Mouse (Mus musculus) heart, adult 2 months (tissue): Measurements from ENCODE around the gene Fat3. TPM values are rescaled to one million over a fixed set of nuclear protein-coding genes. Genes with fewer than 3 reads are reported as not detected.

Source experiments
- DNase-seq, 2 experiments: peaks; one replicate each; pipeline ENCODE4 v3.0.0; 2021
- H3K27ac ChIP-seq: fragments of 200-600 bp; 2 replicates; pipeline ENCODE4 v1.8.1; 2022
- H3K27me3 ChIP-seq: fragments of 200-500 bp; 2 replicates; pipeline ENCODE4 v1.6.1; 2012; ENCODE audit warnings: mild to moderate bottlenecking, low read length, inconsistent platforms, mixed read lengths; ENCODE audit not compliant: control insufficient read depth, insufficient read depth
- H3K36me3 ChIP-seq: fragments of 200-500 bp; 2 replicates; pipeline ENCODE4 v1.6.1; 2012; ENCODE audit warnings: low read length, inconsistent platforms; ENCODE audit not compliant: control insufficient read depth, insufficient read depth
- H3K4me1 ChIP-seq: fragments of 200-500 bp; 2 replicates; pipeline ENCODE4 v1.6.1; 2011; ENCODE audit warnings: low read length; ENCODE audit not compliant: control insufficient read depth, insufficient read depth
- H3K4me3 ChIP-seq: fragments of 200-600 bp; 2 replicates; pipeline ENCODE4 v1.8.1; 2022
- H3K79me2 ChIP-seq: fragments of 200-500 bp; replicated peaks from 2 replicates; pipeline ENCODE4 v1.6.1; 2012; ENCODE audit warnings: mild to moderate bottlenecking, inconsistent platforms, low read length, moderate library complexity, mixed read lengths; ENCODE audit not compliant: control insufficient read depth, insufficient read depth
- H3K9ac ChIP-seq: fragments of 200-500 bp; 2 replicates; pipeline ENCODE4 v1.6.1; 2012; ENCODE audit warnings: low read depth, mild to moderate bottlenecking, control low read depth, inconsistent platforms, low read length, mixed read lengths
- CTCF ChIP-seq: fragments of 200-600 bp; IDR thresholded peaks from 2 replicates; pipeline ENCODE4 v1.8.1; 2022; ENCODE audit warnings: antibody characterized with exemption, mild to moderate bottlenecking, moderate library complexity
- EP300 ChIP-seq: fragments of 200-500 bp; IDR thresholded peaks from 2 replicates; pipeline ENCODE4 v1.6.1; 2011; ENCODE audit warnings: low read depth, low read length, control low read depth; ENCODE audit not compliant: insufficient read depth
- POLR2A ChIP-seq: fragments of 200-500 bp; IDR thresholded peaks from 2 replicates; pipeline ENCODE4 v1.6.1; 2011; ENCODE audit warnings: mild to moderate bottlenecking, low read depth, low read length, control low read depth; ENCODE audit not compliant: insufficient read depth
- WGBS: fragments of 180-500 bp; shearing (Covaris S2); methylation state at CpG from one replicate; pipeline ENCODE4 v1.1.7; 2018; 5-methylcytosine and 5-hydroxymethylcytosine counted together
- intact Hi-C: fragments of 180-260 bp; cut with DNase I; formaldehyde crosslinking; loops from one replicate; pipeline ENCODE4 v1.15.1; 2025
- polyA plus RNA-seq: library from polyadenylated mRNA; depleted of rRNA; stranded (reverse); fragments of >200 nt; gene quantifications from 2 replicates; pipeline ENCODE4 v1.2.3, GENCODE M21; 2012
- total RNA-seq, 2 experiments: library from RNA; stranded (reverse); gene quantifications; 2 replicates each; pipeline ENCODE4 v1.2.3; 2021

Fat3 gene
- total and polyA plus RNA-seq, 3 experiments = 0.20 to 0.43 (median 0.37) TPM

- no peak for DNase-seq
- TF ChIP-seq POLR2A (no peak), CTCF (no peak), EP300 (no peak)
- no peaks in the 10 kb centered on the region for H3K79me2 ChIP-seq
- H3K27ac ChIP-seq = no peak overlapping the region
- no peaks in the 10 kb centered on the region for H3K36me3 ChIP-seq
- no peak overlapping the region for H3K4me3 ChIP-seq
- no peaks in the 10 kb centered on the region for H3K4me1 ChIP-seq
- no peak overlapping the region for H3K9ac ChIP-seq
- intact Hi-C loops = no loop called here
- WGBS = 78% methylated on average over 3 of the region's 3 CpGs
- H3K27me3 ChIP-seq = no peaks in the 10 kb centered on the region
Measured at GRCm38 (mm10) chr9:16144684-16145083, 356.4 kb downstream of the Fat3 start.

DNA sequence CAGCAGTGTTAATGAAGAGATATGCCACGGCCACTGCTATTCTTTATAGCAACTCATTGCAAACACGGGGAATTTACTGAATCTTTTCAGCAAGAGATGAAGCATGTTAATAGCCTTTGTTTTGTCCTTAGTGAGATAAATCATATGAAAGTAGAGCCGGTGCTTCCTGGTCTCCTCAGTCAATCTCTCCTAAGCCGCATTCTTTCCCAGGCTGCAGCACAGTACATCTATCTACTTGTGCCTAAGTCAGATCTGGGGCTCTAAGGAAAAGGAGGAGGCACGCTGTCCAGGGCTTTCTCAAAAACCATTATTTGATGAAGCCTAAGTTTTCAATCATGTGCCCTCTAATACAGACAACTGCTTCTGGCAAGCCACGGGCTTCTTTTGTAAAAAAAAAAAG, 361.8 kb downstream of the Fat3 start:
- no peak overlapping the region for H3K9ac ChIP-seq
- no peaks in the 10 kb centered on the region for H3K27me3 ChIP-seq
- H3K27ac ChIP-seq = no peak overlapping the region
- intact Hi-C loops = no loop called here
- no peaks in the 10 kb centered on the region for H3K36me3 ChIP-seq
- H3K4me3 ChIP-seq = no peak overlapping the region
- H3K79me2 ChIP-seq = no peaks in the 10 kb centered on the region
- no peak for TF ChIP-seq POLR2A
- TF ChIP-seq CTCF = no peak
- DNase-seq = no peak
- H3K4me1 ChIP-seq = no peaks in the 10 kb centered on the region
- WGBS = 75% methylated on average over 6 of the region's 6 CpGs

GRCm38 (mm10) chr9:16133098-16133497, 368.0 kb downstream of the Fat3 start:
- no peak overlapping the region for H3K9ac ChIP-seq
- WGBS = 90% methylated on average over 2 of the region's 2 CpGs
- H3K79me2 ChIP-seq = no peaks in the 10 kb centered on the region
- TF ChIP-seq EP300 = no peak
- TF ChIP-seq CTCF = no peak
- TF ChIP-seq POLR2A = no peak
- H3K4me3 ChIP-seq = no peak overlapping the region
- H3K27ac ChIP-seq = no peak overlapping the region
- no peaks in the 10 kb centered on the region for H3K36me3 ChIP-seq
- no peaks in the 10 kb centered on the region; the same call in 1 of the 2 replicates for H3K27me3 ChIP-seq
- intact Hi-C loops = no loop called here
- H3K4me1 ChIP-seq = no peaks in the 10 kb centered on the region
- DNase-seq = no peak

DNA sequence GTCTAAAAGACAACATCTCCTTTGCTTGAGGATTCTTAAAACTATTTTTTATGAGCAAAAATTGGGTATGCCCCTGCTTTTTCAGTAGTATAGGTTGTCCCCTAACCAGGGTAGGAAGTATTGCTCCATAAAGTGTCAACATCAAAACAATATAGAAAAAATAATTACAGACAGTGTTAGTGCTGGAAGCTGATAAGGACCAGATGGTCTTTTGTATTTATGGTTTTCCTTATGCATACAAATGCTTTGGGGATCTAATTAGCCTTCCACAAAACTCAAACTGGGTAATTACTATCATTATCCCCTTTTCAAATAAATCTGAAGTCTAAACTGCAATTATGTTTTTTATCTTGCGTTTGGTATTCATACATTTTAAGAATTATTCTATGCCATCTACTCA, 368.5 kb downstream of the Fat3 start:
- no peak overlapping the region for H3K27ac ChIP-seq
- H3K27me3 ChIP-seq = no peaks in the 10 kb centered on the region; the same call in 1 of the 2 replicates
- no peak overlapping the region for H3K4me3 ChIP-seq
- H3K4me1 ChIP-seq = no peaks in the 10 kb centered on the region
- no peak overlapping the region for H3K9ac ChIP-seq
- no peaks in the 10 kb centered on the region for H3K36me3 ChIP-seq
- H3K79me2 ChIP-seq = no peaks in the 10 kb centered on the region
- DNase-seq = no peak
- 98% methylated on average over 1 of the region's 1 CpGs for WGBS
- intact Hi-C loops = no loop called here
- TF ChIP-seq CTCF = no peak
- no peak for TF ChIP-seq EP300
- no peak for TF ChIP-seq POLR2A

- Histone ChIP-seq H3K4me1 (no peaks in the 10 kb centered on the region), H3K36me3 (no peaks in the 10 kb centered on the region), H3K27me3 (no peaks in the 10 kb centered on the region), H3K27ac (no peak overlapping the region), H3K79me2 (no peaks in the 10 kb centered on the region), H3K9ac (no peak overlapping the region), H3K4me3 (no peak overlapping the region)
- no peak for TF ChIP-seq EP300
- TF ChIP-seq POLR2A = no peak
- intact Hi-C loops = no loop called here
- 87% methylated on average over 5 of the region's 5 CpGs for WGBS
- no peak for DNase-seq
Measured at GRCm38 (mm10) chr9:16121756-16122155, 379.3 kb downstream of the Fat3 start.

DNA sequence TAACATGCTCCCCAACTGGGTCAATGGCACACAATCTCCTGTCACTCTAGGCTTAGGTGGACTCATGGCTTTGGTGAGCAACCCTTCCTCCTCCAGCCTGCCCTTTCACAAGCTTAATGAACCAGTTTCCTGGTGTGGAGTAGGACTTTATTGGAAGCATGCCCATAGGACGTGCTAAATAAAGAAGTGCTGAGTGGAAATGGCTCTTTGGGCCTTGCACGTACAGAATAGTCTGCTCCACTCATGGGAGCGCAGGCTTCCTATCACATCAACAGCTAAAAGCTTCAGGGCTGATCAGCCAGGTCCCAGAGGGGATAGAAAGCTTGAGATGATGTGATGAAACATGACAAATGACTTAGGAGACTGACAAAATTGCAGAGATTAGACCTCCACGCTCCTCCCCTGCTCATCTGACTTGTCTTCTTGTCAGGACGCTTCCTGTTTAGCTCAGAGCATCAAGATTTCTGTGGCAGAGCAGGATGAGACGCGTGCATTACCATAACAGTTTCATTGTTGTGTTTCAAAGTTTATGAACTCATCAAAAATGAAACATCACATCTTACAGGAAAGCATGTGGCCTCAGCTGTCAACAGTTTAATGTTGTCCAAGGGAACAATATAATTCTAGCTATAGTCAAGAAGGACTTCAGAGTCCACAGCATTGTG, 386.1 kb downstream of the Fat3 start:
- 13% methylated on average over 7 of the region's 7 CpGs for WGBS
- Histone ChIP-seq H3K4me1 (peaks cover 6% of the 10 kb centered on the region; the same call in 1 of the 2 replicates), H3K27me3 (no peaks in the 10 kb centered on the region), H3K4me3 (no peak overlapping the region), H3K9ac (no peak overlapping the region), H3K79me2 (no peaks in the 10 kb centered on the region), H3K36me3 (no peaks in the 10 kb centered on the region; the same call in 1 of the 2 replicates), H3K27ac (peak overlapping the region; percentile 70)
- TF ChIP-seq CTCF (no peak), EP300 (no peak), POLR2A (no peak)
- intact Hi-C loops = loop anchor here (1.0 kb wide), 1 partner anchor 87 kb away; no protein-coding TSS in a partner anchor
- DNase-seq = peak; percentile 36 to 40
